Mouse (Mus musculus) embryonic facial prominence, embryonic 15.5 days (tissue): ENCODE data around the gene Gpr152. TPM values are rescaled to one million over a fixed set of nuclear protein-coding genes. Genes with fewer than 3 reads are reported as not detected.

Experiments used
- ATAC-seq: fragments of 200-750 bp; cut with Nextera tagmentation; 2 replicates; pipeline ENCODE4 v1.8.0; 2017; ENCODE audit warnings: low read depth, moderate TSS enrichment; ENCODE audit not compliant: insufficient number of reproducible peaks, low FRiP score, low TSS enrichment
- H3K27ac ChIP-seq: fragments of 300-500 bp; sonication (generic); replicated peaks from 2 replicates; pipeline ENCODE4 v1.5.1; 2015; ENCODE audit warnings: mild to moderate bottlenecking, inconsistent platforms
- H3K27me3 ChIP-seq: fragments of 300-500 bp; sonication (generic); 2 replicates; pipeline ENCODE4 v1.6.1; 2015; ENCODE audit warnings: inconsistent platforms
- H3K36me3 ChIP-seq: fragments of 300-500 bp; sonication (generic); 2 replicates; pipeline ENCODE4 v1.6.1; 2015; ENCODE audit warnings: mild to moderate bottlenecking, inconsistent platforms
- H3K4me1 ChIP-seq: fragments of 300-500 bp; sonication (generic); 2 replicates; pipeline ENCODE4 v1.6.1; 2015; ENCODE audit warnings: inconsistent platforms
- H3K4me2 ChIP-seq: fragments of 300-500 bp; sonication (generic); replicated peaks from 2 replicates; pipeline ENCODE4 v1.6.1; 2015; ENCODE audit warnings: mild to moderate bottlenecking, inconsistent platforms
- H3K4me3 ChIP-seq: fragments of 300-500 bp; sonication (generic); replicated peaks from 2 replicates; pipeline ENCODE4 v1.5.1; 2015; ENCODE audit warnings: mild to moderate bottlenecking, inconsistent platforms
- H3K9ac ChIP-seq: fragments of 300-500 bp; sonication (generic); 2 replicates; pipeline ENCODE4 v1.6.1; 2015; ENCODE audit warnings: inconsistent platforms
- H3K9me3 ChIP-seq: fragments of 300-500 bp; sonication (generic); replicated peaks from 2 replicates; pipeline ENCODE4 v1.6.1; 2016; ENCODE audit warnings: inconsistent platforms
- WGBS: fragments of 180-500 bp; shearing (Covaris S2); methylation state at CpG from one replicate; pipeline ENCODE4 v1.1.7; 2015; 5-methylcytosine and 5-hydroxymethylcytosine counted together
- polyA plus RNA-seq: library from polyadenylated mRNA; unstranded; fragments of >200 nt; fragmentation: Nextera tagmentation; extraction: Ambion mirVana; gene quantifications from 2 replicates; pipeline ENCODE4 v1.2.1, GENCODE M21; 2015

The Gpr152 gene
- polyA plus RNA-seq, 1 experiment from 2014 or later: not detected

GRCm38 (mm10) chr19:4183689-4184088 is 44.1 kb downstream of the Gpr152 start:
- H3K4me2 ChIP-seq: no peak overlapping the region
- no peak overlapping the region for H3K4me3 ChIP-seq
- no peaks in the 10 kb centered on the region for H3K36me3 ChIP-seq
- WGBS: 63% methylated on average over 2 of the region's 2 CpGs
- no peak overlapping the region for H3K27ac ChIP-seq
- no peaks in the 10 kb centered on the region for H3K9me3 ChIP-seq
- H3K4me1 ChIP-seq: peaks cover 16% of the 10 kb centered on the region
- no peaks in the 10 kb centered on the region for H3K27me3 ChIP-seq
- ATAC-seq: no peak
- no peak overlapping the region for H3K9ac ChIP-seq

DNA sequence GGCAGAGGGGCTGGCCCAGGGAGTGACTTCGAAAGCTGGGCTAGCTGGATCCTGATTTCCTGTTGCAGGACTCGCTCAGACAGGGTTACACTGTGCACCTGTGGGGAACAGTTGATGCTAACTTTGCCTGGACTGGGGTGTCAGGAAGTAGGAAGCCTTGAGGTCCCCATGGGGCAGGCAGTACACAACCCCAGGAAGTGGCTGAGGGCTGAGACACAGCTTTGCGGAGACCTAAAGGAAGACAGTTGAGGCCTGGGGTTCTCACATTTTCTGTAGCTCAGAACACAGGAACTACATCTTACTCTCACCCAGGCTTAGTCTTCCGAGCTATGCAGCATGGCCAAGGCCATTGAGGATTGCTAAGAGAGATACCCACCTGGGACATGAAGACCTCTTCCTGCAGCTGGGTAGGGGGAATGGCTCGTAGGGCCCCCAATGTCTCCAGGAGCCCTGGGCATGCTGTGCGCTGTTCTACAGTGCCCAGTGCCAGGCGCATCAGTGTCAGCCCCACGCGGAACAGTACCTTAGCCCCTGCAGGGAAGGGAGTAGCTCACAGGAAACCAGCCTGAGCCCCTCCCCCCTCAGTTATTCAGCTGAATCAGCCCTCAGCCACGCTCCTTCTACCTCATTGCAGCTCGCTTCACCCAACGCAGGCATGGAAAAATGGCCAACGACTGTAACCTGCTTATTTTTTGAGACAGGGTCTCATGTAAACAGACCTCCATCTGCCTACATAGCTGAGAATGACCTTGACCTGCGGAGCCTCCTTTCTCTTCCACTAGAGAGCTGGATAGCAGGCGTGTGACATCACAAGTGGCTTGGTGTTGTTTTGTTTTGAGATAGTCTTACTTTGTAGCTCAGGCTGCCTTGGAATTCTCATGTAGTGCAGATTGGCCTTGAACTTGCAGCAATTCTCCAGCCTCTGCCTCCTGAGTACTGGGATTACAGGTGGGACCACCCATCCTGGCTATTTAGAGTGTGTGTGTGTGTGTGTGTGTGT is 45.7 kb downstream of the Gpr152 start:
- H3K27me3 ChIP-seq: no peaks in the 10 kb centered on the region
- no peak for ATAC-seq
- WGBS: 51% methylated on average over 15 of the region's 15 CpGs
- H3K4me3 ChIP-seq: no peak overlapping the region
- H3K4me1 ChIP-seq: peaks cover 16% of the 10 kb centered on the region
- no peak overlapping the region; the same call in 1 of the 2 replicates for H3K27ac ChIP-seq
- H3K36me3 ChIP-seq: no peaks in the 10 kb centered on the region
- no peaks in the 10 kb centered on the region for H3K9me3 ChIP-seq
- H3K9ac ChIP-seq: no peak overlapping the region
- H3K4me2 ChIP-seq: no peak overlapping the region

- whole genome bisulfite sequencing: 70% methylated on average over 3 of the region's 3 CpGs
- H3K27me3 ChIP-seq: no peaks in the 10 kb centered on the region
Observed at GRCm38 (mm10) chr19:4187303-4187702, 47.7 kb downstream of the Gpr152 start.

DNA sequence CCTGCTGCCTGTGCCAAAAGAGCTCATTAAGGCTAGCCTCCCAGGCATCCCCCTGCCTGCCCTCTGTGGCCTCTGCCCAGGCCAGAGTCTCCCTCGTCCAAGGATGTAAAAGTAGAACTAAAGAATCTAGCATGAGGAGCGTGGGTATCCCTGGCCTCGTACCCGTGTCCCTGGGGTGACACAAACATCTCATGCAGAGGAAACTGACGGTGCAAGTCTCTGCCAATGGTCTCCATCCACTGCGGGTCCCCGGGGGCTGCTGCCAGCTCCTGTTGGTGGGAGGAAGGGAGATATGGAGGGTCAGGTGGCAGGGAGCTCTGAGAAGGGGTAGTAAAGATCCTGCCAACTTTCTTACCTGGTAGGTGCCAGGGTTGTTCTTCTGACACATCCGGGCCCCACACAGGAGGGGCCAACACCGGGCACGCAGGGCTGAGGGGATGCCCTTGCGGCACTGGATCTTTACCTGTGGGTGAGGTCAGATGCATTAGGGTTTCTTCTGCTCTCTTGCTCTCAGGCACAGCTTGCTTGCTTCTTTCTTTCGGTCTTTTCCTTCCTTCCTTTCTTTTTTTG is 49.5 kb downstream of the Gpr152 start:
- H3K9ac ChIP-seq: no peak overlapping the region
- H3K4me2 ChIP-seq: no peak overlapping the region
- no peak overlapping the region for H3K27ac ChIP-seq
- peaks cover 9% of the 10 kb centered on the region for H3K36me3 ChIP-seq
- H3K9me3 ChIP-seq: no peaks in the 10 kb centered on the region
- ATAC-seq: no peak
- H3K4me1 ChIP-seq: peaks cover 37% of the 10 kb centered on the region
- H3K27me3 ChIP-seq: no peaks in the 10 kb centered on the region
- WGBS: 82% methylated on average over 12 of the region's 12 CpGs
- H3K4me3 ChIP-seq: no peak overlapping the region

More at GRCm38 (mm10) chr19:4187303-4187702, 47.7 kb downstream of the Gpr152 start:
- Histone ChIP-seq H3K4me3 (no peak overlapping the region), H3K36me3 (no peaks in the 10 kb centered on the region), H3K9me3 (no peaks in the 10 kb centered on the region), H3K27ac (no peak overlapping the region), H3K4me1 (peaks cover 23% of the 10 kb centered on the region), H3K9ac (no peak overlapping the region), H3K4me2 (no peak overlapping the region)
- no peak for ATAC-seq

- WGBS: 50% methylated on average over 4 of the region's 4 CpGs
- no peaks in the 10 kb centered on the region for H3K27me3 ChIP-seq
- ATAC-seq: no peak
Observed at GRCm38 (mm10) chr19:4190831-4191334, 51.3 kb downstream of the Gpr152 start, which contains the start of gene Tbc1d10c. Gene Tbc1d10c (minus strand): TSS chr19:4191284.

DNA sequence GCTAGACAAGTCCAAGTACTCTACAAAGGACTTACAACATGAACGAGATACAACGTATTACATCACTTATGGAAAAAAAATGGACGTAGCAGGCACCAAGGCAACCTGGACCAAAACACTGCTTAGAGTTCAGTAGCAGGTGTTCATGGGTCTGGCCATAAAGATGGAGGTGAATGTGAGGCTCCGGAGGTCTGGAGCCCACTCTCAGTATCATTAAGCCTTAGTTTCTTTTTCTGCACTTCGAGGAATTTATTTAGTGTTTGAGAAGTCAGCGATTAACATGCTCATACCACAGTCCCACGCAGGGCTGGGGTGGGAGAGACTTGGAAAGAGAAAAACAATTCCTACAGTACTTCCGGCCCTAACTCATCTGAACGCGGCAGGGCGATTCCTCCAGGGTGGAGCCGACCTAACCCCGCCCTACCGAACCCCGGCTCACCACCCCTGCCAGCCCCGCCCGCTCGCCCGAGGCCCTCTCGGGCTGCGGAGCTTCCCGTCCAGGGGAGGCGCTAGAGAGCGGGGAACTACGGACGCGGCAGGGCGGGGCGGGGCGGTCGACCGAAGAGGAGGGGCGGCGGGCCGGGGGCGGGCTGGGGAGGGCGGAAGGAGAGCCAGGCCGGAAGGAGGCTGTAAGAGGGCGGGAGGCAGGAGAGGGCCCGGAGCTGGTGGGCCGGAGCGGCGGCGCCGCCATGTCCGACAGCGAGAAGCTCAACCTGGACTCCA is 52.1 kb downstream of the Gpr152 start, which contains the start of gene Ppp1ca:
TSS of gene Ppp1ca (plus strand) at position 538 of the 723 bp plus-strand sequence.
- Histone ChIP-seq H3K36me3 (peaks cover 35% of the 10 kb centered on the region), H3K4me1 (peaks cover 45% of the 10 kb centered on the region), H3K9ac (peak within 1 kb of the TSS; percentile 97), H3K9me3 (no peaks in the 10 kb centered on the region), H3K27ac (peak within 1 kb of the TSS; percentile 96), H3K4me2 (peak within 1 kb of the TSS; percentile 81), H3K4me3 (peak within 1 kb of the TSS; percentile 90), H3K27me3 (no peaks in the 10 kb centered on the region)
- 5% methylated on average over 41 of the region's 47 CpGs for WGBS
- peak; percentile 93 for ATAC-seq

More at GRCm38 (mm10) chr19:4190831-4191334, 51.3 kb downstream of the Gpr152 start, which contains the start of gene Tbc1d10c:
- H3K27ac ChIP-seq: peak within 1 kb of the TSS; percentile 96
- peak within 1 kb of the TSS; percentile 81 for H3K4me2 ChIP-seq
- H3K4me3 ChIP-seq: peak within 1 kb of the TSS; percentile 90
- H3K9ac ChIP-seq: peak within 1 kb of the TSS; percentile 97
- H3K36me3 ChIP-seq: peaks cover 27% of the 10 kb centered on the region
- no peaks in the 10 kb centered on the region for H3K9me3 ChIP-seq
- peaks cover 38% of the 10 kb centered on the region for H3K4me1 ChIP-seq

GRCm38 (mm10) chr19:4192251-4192985 is 52.8 kb downstream of the Gpr152 start:
- no peaks in the 10 kb centered on the region for H3K9me3 ChIP-seq
- peaks cover 51% of the 10 kb centered on the region for H3K4me1 ChIP-seq
- ATAC-seq: peak; percentile 49; the same call in 1 of the 2 replicates

GRCm38 (mm10) chr19:4193129-4193528 is 53.5 kb downstream of the Gpr152 start:
- peak overlapping the region; percentile 90 for H3K4me3 ChIP-seq
- peak overlapping the region; percentile 97 for H3K9ac ChIP-seq
- H3K9me3 ChIP-seq: no peaks in the 10 kb centered on the region
- no peaks in the 10 kb centered on the region for H3K27me3 ChIP-seq
- 60% methylated on average over 6 of the region's 6 CpGs for WGBS
- H3K4me1 ChIP-seq: peaks cover 51% of the 10 kb centered on the region
- H3K36me3 ChIP-seq: peaks cover 43% of the 10 kb centered on the region
- ATAC-seq: no peak
- peak overlapping the region; percentile 81 for H3K4me2 ChIP-seq
- 0 out of 2 replicates have a peak overlapping the region, but pooled peaks have one; percentile 96 for H3K27ac ChIP-seq

More at GRCm38 (mm10) chr19:4192251-4192985, 52.8 kb downstream of the Gpr152 start:
- Histone ChIP-seq H3K27me3 (no peaks in the 10 kb centered on the region), H3K36me3 (peaks cover 41% of the 10 kb centered on the region), H3K4me3 (peak overlapping the region; percentile 90), H3K4me2 (peak overlapping the region; percentile 81), H3K9ac (peak overlapping the region; percentile 97), H3K27ac (peak overlapping the region; percentile 96)
- under 1% methylated on average over 49 of the region's 52 CpGs for WGBS

DNA sequence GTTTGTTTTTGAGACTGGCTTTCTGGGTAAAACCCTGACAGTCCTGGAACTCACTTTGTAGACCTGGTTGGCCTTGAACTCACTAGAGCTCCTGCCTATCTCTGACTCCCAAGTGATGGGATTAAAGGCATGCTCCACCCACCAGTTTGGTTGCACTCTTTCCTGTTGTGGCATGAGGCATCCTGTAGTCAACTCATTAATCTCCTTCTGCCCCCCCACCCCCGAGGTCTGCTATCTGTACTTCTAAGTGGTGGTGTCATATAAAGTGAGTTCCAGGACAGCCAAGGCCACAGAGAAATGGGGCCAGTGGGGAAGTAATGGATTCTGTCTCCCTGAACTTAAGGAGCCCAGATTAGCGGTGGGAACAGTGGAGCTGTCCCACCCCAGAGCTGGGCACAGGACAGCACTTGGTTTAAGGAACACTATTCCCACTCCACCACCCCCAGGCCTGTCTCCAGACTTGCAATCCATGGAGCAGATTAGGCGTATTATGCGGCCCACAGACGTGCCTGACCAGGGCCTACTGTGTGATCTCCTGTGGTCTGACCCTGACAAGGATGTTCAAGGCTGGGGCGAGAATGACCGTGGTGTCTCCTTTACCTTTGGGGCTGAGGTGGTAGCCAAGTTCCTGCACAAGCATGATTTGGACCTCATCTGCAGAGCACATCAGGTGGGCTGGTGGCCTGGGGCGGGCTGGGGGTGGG is 54.6 kb downstream of the Gpr152 start:
- Histone ChIP-seq H3K27ac (no peak overlapping the region), H3K4me1 (peaks cover 51% of the 10 kb centered on the region), H3K9ac (no peak overlapping the region), H3K4me3 (0 out of 2 replicates have a peak overlapping the region, but pooled peaks have one; percentile 2), H3K36me3 (peaks cover 46% of the 10 kb centered on the region), H3K9me3 (no peaks in the 10 kb centered on the region), H3K27me3 (no peaks in the 10 kb centered on the region), H3K4me2 (no peak overlapping the region)
- ATAC-seq: no peak
- 92% methylated on average over 8 of the region's 8 CpGs for WGBS
